Mouse (Mus musculus) liver, embryonic 11.5 days (tissue): Measurements from ENCODE around the gene Zmiz1. TPM values are rescaled to one million over a fixed set of nuclear protein-coding genes. Genes with fewer than 3 reads are reported as not detected.
A peak's percentile ranks its signal among the peaks of the same experiment; 100 is the strongest.

Experiments
- ATAC-seq: fragments of 200-750 bp; cut with Nextera tagmentation; replicated peaks from 2 replicates; pipeline ENCODE4 v1.8.0; 2017; ENCODE audit warnings: moderate number of reproducible peaks, mild to moderate bottlenecking, moderate TSS enrichment, moderate library complexity; ENCODE audit not compliant: low FRiP score
- DNase-seq: peaks from one replicate; pipeline ENCODE4 v3.0.0-alpha.2; 2017; ENCODE audit warnings: low spot score
- H3K27ac ChIP-seq: fragments of 300-500 bp; sonication (generic); 2 replicates; pipeline ENCODE4 v1.5.1; 2014; ENCODE audit warnings: mild to moderate bottlenecking, low read depth, low read length, control low read depth
- H3K27me3 ChIP-seq: fragments of 300-500 bp; sonication (generic); replicated peaks from 2 replicates; pipeline ENCODE4 v1.6.1; 2014; ENCODE audit warnings: low read length, mixed read lengths; ENCODE audit not compliant: control insufficient read depth, insufficient read depth
- H3K36me3 ChIP-seq: fragments of 300-500 bp; sonication (generic); 2 replicates; pipeline ENCODE4 v1.6.1; 2014; ENCODE audit warnings: mild to moderate bottlenecking, low read length, moderate library complexity, mixed read lengths; ENCODE audit not compliant: control insufficient read depth, insufficient read depth
- H3K4me1 ChIP-seq: fragments of 300-500 bp; sonication (generic); replicated peaks from 2 replicates; pipeline ENCODE4 v1.6.1; 2014; ENCODE audit warnings: low read length, mixed read lengths; ENCODE audit not compliant: control insufficient read depth, insufficient read depth
- H3K4me2 ChIP-seq: fragments of 300-500 bp; sonication (generic); 2 replicates; pipeline ENCODE4 v1.6.1; 2014; ENCODE audit warnings: mild to moderate bottlenecking, control low read depth, moderate library complexity
- H3K4me3 ChIP-seq: fragments of 300-500 bp; sonication (generic); 2 replicates; pipeline ENCODE4 v1.5.1; 2014; ENCODE audit warnings: low read depth, low read length, control low read depth
- H3K9ac ChIP-seq: fragments of 300-500 bp; sonication (generic); 2 replicates; pipeline ENCODE4 v1.6.1; 2014; ENCODE audit warnings: low read depth, low read length, control low read depth
- H3K9me3 ChIP-seq: fragments of 300-500 bp; sonication (generic); 2 replicates; pipeline ENCODE4 v1.6.1; 2016; ENCODE audit warnings: low read length, inconsistent platforms, mixed read lengths; ENCODE audit not compliant: control insufficient read depth
- WGBS: fragments of 180-500 bp; shearing (Covaris S2); extraction: QIAGEN DNeasy Blood & Tissue Kit; methylation state at CpG from one replicate; pipeline ENCODE4 v1.1.7; 2014; 5-methylcytosine and 5-hydroxymethylcytosine counted together
- polyA plus RNA-seq: library from polyadenylated mRNA; unstranded; fragments of >200 nt; fragmentation: Nextera tagmentation; extraction: Ambion mirVana; gene quantifications from 2 replicates; pipeline ENCODE4 v1.2.1, GENCODE M21; 2014

Zmiz1 gene
- polyA plus RNA-seq, 1 experiment from 2014 or later: 31.0 TPM

DNA sequence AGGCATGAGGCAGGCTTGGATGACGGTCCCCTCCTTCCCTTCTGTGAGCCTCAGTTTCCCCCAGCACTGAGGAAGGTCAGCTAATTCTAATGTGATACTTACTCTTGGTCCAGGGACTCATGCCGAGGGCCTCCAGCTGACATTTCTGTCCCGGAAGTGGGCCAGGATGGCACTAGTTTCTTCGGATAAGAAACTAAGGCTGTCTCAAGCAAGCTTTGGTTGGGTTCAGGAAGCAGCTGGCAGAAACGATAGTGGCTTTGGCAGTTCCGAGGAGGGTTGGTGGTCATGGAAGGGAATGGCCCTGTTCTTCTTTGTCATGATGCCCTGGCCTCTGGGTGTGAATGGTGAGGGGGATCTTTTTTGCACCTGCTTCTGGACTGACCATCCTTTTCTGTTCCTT, 236.1 kb downstream of the Zmiz1 start:
- Histone ChIP-seq H3K4me3 (peak overlapping the region; percentile 95), H3K4me1 (peaks cover 24% of the 10 kb centered on the region), H3K9me3 (no peaks in the 10 kb centered on the region), H3K27me3 (no peaks in the 10 kb centered on the region), H3K27ac (peak overlapping the region; percentile 62; the same call in 1 of the 2 replicates), H3K4me2 (peak overlapping the region; percentile 96), H3K36me3 (peaks cover 24% of the 10 kb centered on the region), H3K9ac (peak overlapping the region; percentile 85)
- WGBS: 36% methylated on average over 6 of the region's 6 CpGs
- ATAC-seq (no peak), DNase-seq (no peak)

GRCm38 (mm10) chr14:25696356-25696755, 237.4 kb downstream of the Zmiz1 start:
- Histone ChIP-seq H3K4me3 (no peak overlapping the region), H3K27ac (no peak overlapping the region), H3K9ac (no peak overlapping the region), H3K36me3 (peaks cover 24% of the 10 kb centered on the region), H3K9me3 (no peaks in the 10 kb centered on the region), H3K4me1 (peaks cover 24% of the 10 kb centered on the region), H3K4me2 (peak overlapping the region; percentile 96), H3K27me3 (no peaks in the 10 kb centered on the region)
- no peak for ATAC-seq
- DNase-seq: no peak
- 75% methylated on average over 2 of the region's 2 CpGs for WGBS

DNA sequence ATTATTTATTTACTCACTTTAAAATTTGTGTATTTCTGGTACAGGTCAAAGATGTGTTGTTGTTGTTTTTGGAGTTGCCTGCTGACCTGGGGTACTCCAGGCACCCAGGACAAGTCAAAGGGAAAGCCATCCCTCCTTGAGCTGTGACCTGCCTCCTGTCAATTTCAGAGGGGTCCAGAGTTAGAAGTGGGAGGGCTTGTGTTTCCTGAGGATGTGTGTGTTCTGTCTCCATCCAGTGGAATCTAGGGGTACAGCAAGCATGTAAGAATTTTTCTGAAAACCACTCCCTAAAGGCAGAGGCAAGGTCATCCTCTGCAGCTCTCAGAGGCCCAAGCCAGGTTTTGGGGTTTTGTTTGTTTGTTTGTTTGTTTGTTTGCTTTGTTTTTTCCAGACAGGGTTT, 243.0 kb downstream of the Zmiz1 start:
- no peak overlapping the region for H3K27ac ChIP-seq
- H3K4me2 ChIP-seq: no peak overlapping the region
- no peak overlapping the region for H3K9ac ChIP-seq
- H3K36me3 ChIP-seq: peaks cover 16% of the 10 kb centered on the region
- no peaks in the 10 kb centered on the region for H3K9me3 ChIP-seq
- H3K4me1 ChIP-seq: no peaks in the 10 kb centered on the region
- DNase-seq: no peak
- no peak overlapping the region for H3K4me3 ChIP-seq
- no peaks in the 10 kb centered on the region for H3K27me3 ChIP-seq
- peak; percentile 29; the same call in 1 of the 2 replicates for ATAC-seq

- peaks cover 43% of the 10 kb centered on the region for H3K4me1 ChIP-seq
- H3K9me3 ChIP-seq: no peaks in the 10 kb centered on the region
- H3K36me3 ChIP-seq: no peaks in the 10 kb centered on the region
- H3K4me2 ChIP-seq: no peak overlapping the region
- no peak for DNase-seq
- H3K27me3 ChIP-seq: no peaks in the 10 kb centered on the region
- WGBS: 45% methylated on average over 5 of the region's 5 CpGs
- no peak overlapping the region for H3K9ac ChIP-seq
- H3K27ac ChIP-seq: no peak overlapping the region
- ATAC-seq: no peak
- H3K4me3 ChIP-seq: no peak overlapping the region
Measured at GRCm38 (mm10) chr14:25707691-25708181, 248.8 kb downstream of the Zmiz1 start.

DNA sequence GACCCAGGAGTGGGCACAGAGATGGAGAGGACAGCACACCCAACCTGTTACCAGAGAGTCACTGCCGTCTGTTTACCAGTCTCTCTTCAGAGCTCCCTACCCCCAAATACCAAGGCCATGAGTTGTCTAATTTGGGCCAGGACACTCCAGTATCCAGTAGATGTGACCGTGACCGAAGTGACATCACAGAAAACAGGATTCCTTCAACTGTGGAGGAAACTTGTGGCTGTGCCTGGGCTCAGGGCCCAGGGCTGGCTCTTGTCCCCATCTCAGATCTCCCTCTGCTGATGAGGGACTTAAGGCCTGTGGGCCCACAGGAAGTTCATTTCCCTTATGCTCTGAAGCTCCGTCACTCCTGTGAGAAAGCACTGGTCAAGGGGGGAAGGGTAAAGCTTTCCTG, 249.5 kb downstream of the Zmiz1 start:
- H3K4me2 ChIP-seq: no peak overlapping the region
- no peak for ATAC-seq
- peak overlapping the region; percentile 30; the same call in 1 of the 2 replicates for H3K9ac ChIP-seq
- no peaks in the 10 kb centered on the region for H3K27me3 ChIP-seq
- no peaks in the 10 kb centered on the region for H3K9me3 ChIP-seq
- peak overlapping the region; percentile 48; the same call in 1 of the 2 replicates for H3K27ac ChIP-seq
- no peaks in the 10 kb centered on the region for H3K36me3 ChIP-seq
- H3K4me1 ChIP-seq: peaks cover 43% of the 10 kb centered on the region
- no peak for DNase-seq
- H3K4me3 ChIP-seq: no peak overlapping the region
- WGBS: 58% methylated on average over 4 of the region's 4 CpGs

- peaks cover 43% of the 10 kb centered on the region for H3K4me1 ChIP-seq
- 0 out of 2 replicates have a peak, but pooled peaks have one; percentile 18 for ATAC-seq
Measured at GRCm38 (mm10) chr14:25708917-25709316, 249.9 kb downstream of the Zmiz1 start.

GRCm38 (mm10) chr14:25710073-25710472, 251.1 kb downstream of the Zmiz1 start:
- WGBS: 32% methylated on average over 4 of the region's 4 CpGs
- Histone ChIP-seq H3K9ac (no peak overlapping the region), H3K9me3 (no peaks in the 10 kb centered on the region), H3K27me3 (no peaks in the 10 kb centered on the region), H3K36me3 (peaks cover 4% of the 10 kb centered on the region; the same call in 1 of the 2 replicates), H3K27ac (peak overlapping the region; percentile 43), H3K4me3 (no peak overlapping the region), H3K4me2 (peak overlapping the region; percentile 16; the same call in 1 of the 2 replicates), H3K4me1 (peaks cover 43% of the 10 kb centered on the region)
- ATAC-seq (peak; percentile 66), DNase-seq (no peak)

More at GRCm38 (mm10) chr14:25708917-25709316, 249.9 kb downstream of the Zmiz1 start:
- Histone ChIP-seq H3K4me3 (no peak overlapping the region), H3K36me3 (no peaks in the 10 kb centered on the region), H3K4me2 (no peak overlapping the region), H3K27ac (peak overlapping the region; percentile 48), H3K9me3 (no peaks in the 10 kb centered on the region), H3K27me3 (no peaks in the 10 kb centered on the region), H3K9ac (peak overlapping the region; percentile 30; the same call in 1 of the 2 replicates)
- WGBS: 80% methylated on average over 2 of the region's 2 CpGs
- no peak for DNase-seq

DNA sequence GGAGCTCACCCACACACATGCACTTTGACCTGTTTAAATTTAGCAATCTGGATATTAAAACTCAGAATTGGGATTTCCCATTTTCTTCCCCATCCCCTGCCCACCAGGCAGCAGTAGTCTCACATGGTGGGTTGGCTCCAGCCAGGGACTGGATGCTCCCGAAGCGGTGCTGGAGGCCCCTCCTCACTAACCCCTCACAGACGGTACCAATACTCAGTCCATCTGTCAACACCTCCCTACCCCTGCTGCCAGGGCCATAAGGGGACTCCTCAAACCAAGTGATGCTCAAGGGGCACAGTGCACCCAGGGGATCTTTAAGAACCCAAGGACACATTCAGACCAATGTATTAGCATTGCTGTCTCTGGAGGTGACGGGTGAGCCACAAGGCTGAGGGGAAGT, 251.7 kb downstream of the Zmiz1 start:
- 73% methylated on average over 4 of the region's 4 CpGs for WGBS
- Histone ChIP-seq H3K4me3 (no peak overlapping the region), H3K27me3 (no peaks in the 10 kb centered on the region), H3K9me3 (no peaks in the 10 kb centered on the region), H3K4me1 (peaks cover 43% of the 10 kb centered on the region), H3K4me2 (no peak overlapping the region; the same call in 1 of the 2 replicates), H3K9ac (no peak overlapping the region), H3K36me3 (peaks cover 4% of the 10 kb centered on the region; the same call in 1 of the 2 replicates), H3K27ac (peak overlapping the region; percentile 43)
- no peak for ATAC-seq
- DNase-seq: no peak

GRCm38 (mm10) chr14:25711177-25711576, 252.2 kb downstream of the Zmiz1 start:
- Histone ChIP-seq H3K9ac (no peak overlapping the region), H3K36me3 (peaks cover 4% of the 10 kb centered on the region; the same call in 1 of the 2 replicates), H3K27ac (0 out of 2 replicates have a peak overlapping the region, but pooled peaks have one; percentile 15), H3K4me3 (no peak overlapping the region), H3K9me3 (no peaks in the 10 kb centered on the region), H3K4me1 (peaks cover 43% of the 10 kb centered on the region), H3K27me3 (no peaks in the 10 kb centered on the region), H3K4me2 (no peak overlapping the region)
- DNase-seq (no peak), ATAC-seq (no peak)
- 60% methylated on average over 7 of the region's 7 CpGs for WGBS
